Mouse (Mus musculus): ENCODE results near the gene Cyth2. TPM values are rescaled to one million over a fixed set of nuclear protein-coding genes. Genes with fewer than 3 reads are reported as not detected.

Cyth2 gene
- polyA plus RNA-seq (2012), result 173 and 197 TPM in 2 replicates

DNA sequence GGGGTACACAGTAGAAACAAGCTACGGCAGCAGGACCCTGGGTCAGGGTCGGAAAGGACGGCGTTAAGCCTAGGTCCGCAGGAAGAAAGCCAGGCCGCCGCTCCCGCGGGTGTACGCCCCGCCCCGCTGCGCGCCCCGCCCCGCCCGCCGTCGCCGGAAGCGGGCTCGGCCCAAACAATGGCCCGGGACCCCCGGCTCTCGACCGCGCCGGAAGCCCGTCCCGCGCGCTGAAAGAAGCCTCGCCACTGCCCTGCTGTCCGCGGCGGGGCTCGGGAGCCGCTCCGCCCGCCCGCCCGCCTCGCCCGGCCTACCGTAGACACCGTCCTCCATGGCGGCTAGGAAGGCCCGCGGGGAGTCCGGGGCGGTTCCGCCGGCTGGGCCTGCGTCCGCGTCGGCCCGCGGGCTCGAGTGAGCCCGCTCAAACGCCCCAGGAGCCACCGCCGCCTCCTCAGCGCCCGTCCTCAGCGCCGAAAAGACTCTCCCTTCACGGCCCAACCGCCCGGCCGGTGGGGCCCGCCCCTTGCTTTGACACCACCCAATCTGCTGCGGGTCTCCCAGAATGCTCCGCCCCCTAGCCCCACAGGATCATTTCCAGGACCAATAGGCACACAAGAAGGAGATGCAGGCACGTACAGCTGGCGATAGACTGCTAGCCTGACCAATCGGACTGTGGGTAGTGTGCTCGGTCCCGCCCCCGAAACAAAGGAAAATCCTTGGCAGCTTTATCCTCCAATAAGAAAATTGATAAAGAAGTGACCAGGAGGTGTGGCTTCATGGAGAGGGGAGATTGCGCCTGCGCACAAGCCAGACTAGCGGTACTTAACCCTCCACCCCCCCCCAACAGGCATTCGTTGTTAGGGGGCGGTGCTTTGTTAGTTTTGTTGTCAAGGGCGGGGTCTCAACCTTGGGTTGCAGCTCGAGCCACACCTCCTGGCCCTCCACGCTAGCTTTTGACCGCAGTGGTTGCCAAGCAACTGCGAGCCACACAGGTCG, at the start of gene Cyth2:
Gene Cyth2, minus strand, starts transcription at position 795 of the 993 bp plus-strand sequence.

DNA sequence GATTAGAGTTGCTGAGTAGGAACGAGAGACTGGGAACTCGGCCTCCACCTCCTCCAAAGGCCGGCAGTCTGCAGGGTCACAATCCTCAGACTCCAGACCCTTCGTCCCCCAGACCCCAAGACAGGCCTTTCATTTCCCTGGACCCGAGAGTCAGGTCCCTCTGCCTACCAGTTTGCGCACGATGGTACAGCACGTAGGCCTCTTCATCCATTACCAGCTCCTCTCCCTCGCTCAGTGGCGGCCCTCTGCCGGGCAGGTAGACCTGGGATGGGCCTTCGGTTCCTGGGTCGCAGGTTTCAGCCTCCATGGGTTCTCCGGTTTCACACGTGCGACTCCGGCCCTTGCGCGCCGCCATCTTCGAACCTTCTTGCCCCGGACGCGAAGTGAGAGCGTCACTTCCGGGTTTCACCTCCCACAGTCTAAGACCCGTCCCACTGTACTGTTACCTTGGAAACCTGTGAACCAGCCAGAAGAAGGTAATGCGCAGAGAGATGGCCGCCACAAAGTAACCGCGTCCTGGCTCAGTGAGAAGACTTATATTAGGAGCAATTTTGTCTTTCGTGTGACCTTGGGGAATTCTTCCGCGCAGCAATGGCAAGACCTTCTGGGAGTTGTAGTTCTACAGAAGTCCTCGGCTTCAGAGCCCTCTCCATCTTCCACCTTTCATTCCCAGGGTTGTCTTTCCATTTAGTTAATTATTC, 16.2 kb upstream of the Cyth2 start, which contains the start of gene Grwd1:
Gene Grwd1, minus strand, starts transcription at position 518 of the 701 bp plus-strand sequence.

DNA sequence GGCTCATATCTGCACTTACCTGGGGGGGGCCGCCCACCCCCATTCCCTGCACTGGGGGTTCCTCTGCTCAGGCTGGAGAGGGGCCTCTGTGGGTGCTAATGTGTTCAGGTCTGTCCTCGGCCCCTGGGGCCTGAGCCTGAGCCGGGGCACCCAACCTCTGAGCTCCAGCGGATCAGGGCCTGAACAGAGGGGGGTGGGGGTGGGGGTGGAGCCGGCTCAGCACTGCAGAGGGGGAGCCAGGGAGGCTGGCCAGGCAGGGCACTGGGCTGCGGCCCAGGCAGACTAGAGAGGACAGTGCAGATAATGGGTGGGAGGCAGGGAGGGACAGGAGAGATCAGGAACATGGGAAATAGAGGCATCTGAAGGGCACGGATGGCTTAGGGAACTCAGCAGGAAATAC, 10.2 kb upstream of the Cyth2 start, which contains the start of gene Kcnj14:
Gene Kcnj14, minus strand, starts transcription at position 185 of the 400 bp plus-strand sequence.

GRCm38 (mm10) chr7:45784524-45785372, 29.6 kb downstream of the Cyth2 start, which contains the start of gene Sult2b1:
Gene Sult2b1 (minus strand): TSS chr7:45784669.

DNA sequence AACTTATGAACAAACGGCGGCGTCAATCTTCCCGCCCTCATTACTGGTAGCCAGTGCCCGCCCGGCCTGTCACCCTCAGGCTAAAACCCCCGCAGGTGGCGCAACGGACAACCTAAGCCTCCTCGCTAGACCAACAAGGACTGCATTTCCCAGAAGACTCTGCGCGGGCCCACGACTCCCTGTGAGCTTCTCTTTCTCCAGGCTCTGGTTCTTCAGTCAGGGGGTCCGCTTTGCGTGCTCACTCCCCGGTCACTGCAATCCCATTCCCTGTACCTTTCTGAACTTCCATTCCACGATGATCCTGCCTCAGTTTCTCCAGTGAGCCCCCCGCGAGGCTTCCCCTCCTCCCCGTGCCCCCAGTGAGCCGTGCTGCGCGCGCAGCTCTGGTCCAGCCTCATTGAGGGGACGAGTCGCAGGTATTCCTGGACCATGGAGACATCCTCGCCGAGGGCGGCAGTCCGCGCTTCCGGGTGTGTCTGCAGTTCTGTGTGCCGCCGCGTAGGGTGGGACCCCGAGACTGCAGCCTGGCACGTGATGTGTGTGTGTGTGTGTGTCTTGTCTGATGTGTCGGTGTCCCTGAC, 30.8 kb downstream of the Cyth2 start, which contains the start of gene Lmtk3:
Gene Lmtk3, plus strand, starts transcription at position 228 of the 581 bp plus-strand sequence.

Other genes starting within 250 kb of the Cyth2 start
- gene Bcat2, start 244.4 kb downstream of the Cyth2 start, polyA plus RNA-seq (2012), result 58.9 and 61.2 TPM in 2 replicates
- gene Fgf21, start 199.1 kb downstream of the Cyth2 start, polyA plus RNA-seq (2012), result not detected in 2 replicates
- gene Fut1, start 197.3 kb downstream of the Cyth2 start, polyA plus RNA-seq (2012), result not detected in 2 replicates
- 0.14 and 0.18 TPM in 2 replicates for gene Izumo1, start 192.8 kb downstream of the Cyth2 start, polyA plus RNA-seq (2012)
- gene Rasip1, start 187.1 kb downstream of the Cyth2 start, polyA plus RNA-seq (2012), result 0.60 and 0.75 TPM in 2 replicates
- 0.30 TPM in 1 of 2 replicates, not detected in the other for gene Mamstr, start 174.6 kb downstream of the Cyth2 start, polyA plus RNA-seq (2012)
- 0.10 TPM in 1 of 2 replicates, not detected in the other for gene Fut2, start 148.2 kb downstream of the Cyth2 start, polyA plus RNA-seq (2012)
- gene Ntn5, start 130.6 kb downstream of the Cyth2 start, polyA plus RNA-seq (2012), result 0.04 TPM in 1 of 2 replicates, not detected in the other
- 0.04 TPM in 1 of 2 replicates, not detected in the other for gene Sec1, start 120.2 kb downstream of the Cyth2 start, polyA plus RNA-seq (2012)
- gene Car11, start 114.7 kb downstream of the Cyth2 start, polyA plus RNA-seq (2012), result 0.31 TPM in 1 of 2 replicates, not detected in the other
- 13.7 and 15.4 TPM in 2 replicates for gene Dbp, start 109.5 kb downstream of the Cyth2 start, polyA plus RNA-seq (2012)
- 13,154 and 13,434 TPM in 2 replicates for gene Rpl18, start 99.1 kb downstream of the Cyth2 start, polyA plus RNA-seq (2012)
- gene Sphk2, start 96.6 kb downstream of the Cyth2 start, polyA plus RNA-seq (2012), result 95.0 and 123 TPM in 2 replicates
- 1.4 and 2.6 TPM in 2 replicates for gene Fam83e, start 93.4 kb downstream of the Cyth2 start, polyA plus RNA-seq (2012)
- gene Spaca4, start 88.8 kb downstream of the Cyth2 start, polyA plus RNA-seq (2012), result not detected in 2 replicates
- 0.56 and 0.70 TPM in 2 replicates for gene Lmtk3, start 30.8 kb downstream of the Cyth2 start, polyA plus RNA-seq (2012)
- 1.0 and 2.5 TPM in 2 replicates for gene Sult2b1, start 29.9 kb downstream of the Cyth2 start, polyA plus RNA-seq (2012)
- 0.39 and 0.61 TPM in 2 replicates for gene Kcnj14, start 10.2 kb upstream of the Cyth2 start, polyA plus RNA-seq (2012)
- gene Grwd1, start 16.4 kb upstream of the Cyth2 start, polyA plus RNA-seq (2012), result 62.6 and 63.0 TPM in 2 replicates
- 264 and 383 TPM in 2 replicates for gene Kdelr1, start 58.2 kb upstream of the Cyth2 start, polyA plus RNA-seq (2012)
- 0.50 and 0.76 TPM in 2 replicates for gene Grin2d, start 63.8 kb upstream of the Cyth2 start, polyA plus RNA-seq (2012)
- gene Syngr4, start 82.1 kb upstream of the Cyth2 start, polyA plus RNA-seq (2012), result 2.5 and 3.7 TPM in 2 replicates
- gene Tmem143, start 82.4 kb upstream of the Cyth2 start, polyA plus RNA-seq (2012), result 44.0 and 49.4 TPM in 2 replicates
- gene Emp3, start 106.8 kb upstream of the Cyth2 start, polyA plus RNA-seq (2012), result 249 and 273 TPM in 2 replicates
- gene Ccdc114, start 109.5 kb upstream of the Cyth2 start, polyA plus RNA-seq (2012), result 2.3 and 4.6 TPM in 2 replicates
- gene Abcc6, start 215.7 kb upstream of the Cyth2 start, polyA plus RNA-seq (2012), result not detected in 2 replicates
- gene Nomo1, start 219.1 kb upstream of the Cyth2 start, polyA plus RNA-seq (2012), result 67.6 and 83.8 TPM in 2 replicates